Mouse (Mus musculus): Measurements from ENCODE around the gene Arhgef33. TPM values are rescaled to one million over a fixed set of nuclear protein-coding genes. Genes with fewer than 3 reads are reported as not detected.

Gene Arhgef33
- 0.10 TPM in 2 replicates for polyA plus RNA-seq (2012; rRNA removed)

GRCm38 (mm10) chr17:80307251-80307650 is at the start of gene Arhgef33:
Arhgef33 (plus strand) TSS chr17:80307407.

DNA sequence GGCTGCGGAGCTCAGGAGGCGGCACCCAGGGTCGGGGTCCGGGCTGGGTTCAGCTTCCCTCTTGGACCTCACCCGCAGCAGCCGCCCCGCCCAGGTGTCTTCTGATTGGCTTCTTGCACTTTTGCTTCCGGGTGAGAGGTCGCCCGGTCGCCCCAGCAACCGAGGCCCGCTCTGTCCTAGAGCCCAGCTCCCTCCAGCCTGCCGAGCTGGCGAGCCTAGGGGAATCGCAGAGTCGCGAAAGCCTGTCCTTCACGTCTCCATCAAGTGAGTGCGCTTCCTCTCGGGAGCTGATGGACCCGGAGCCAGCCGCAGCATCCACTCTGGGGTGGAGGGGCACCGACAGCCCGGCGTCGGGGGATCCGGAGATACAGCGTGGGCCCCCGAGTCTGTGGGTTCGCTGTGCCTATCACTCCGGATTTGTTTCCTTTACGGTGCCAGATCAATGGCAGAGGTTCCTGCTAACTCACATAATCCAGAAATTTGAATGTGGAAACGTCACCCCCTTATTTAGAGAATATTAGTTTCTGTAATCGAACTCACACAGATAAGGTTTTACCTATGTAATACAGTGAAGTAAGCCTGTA is 17.0 kb upstream of the Arhgef33 start, which contains the start of the genes Morn2 and Dhx57:
Gene Morn2 (plus strand): TSS at position 130 of the 584 bp plus-strand sequence.
Gene Dhx57 (minus strand): TSS at position 403 of the 584 bp plus-strand sequence.

GRCm38 (mm10) chr17:80372989-80373725 is 66.0 kb downstream of the Arhgef33 start, which contains the start of gene Gm10190:
Gm10190 (minus strand) TSS chr17:80373541.

Other genes starting within 250 kb of the Arhgef33 start
- 24.7 and 26.6 TPM in 2 replicates for gene Hnrnpll, start 245.1 kb upstream of the Arhgef33 start, polyA plus RNA-seq (2012; rRNA removed)
- 12.5 and 15.5 TPM in 2 replicates for gene Galm, start 179.9 kb upstream of the Arhgef33 start, polyA plus RNA-seq (2012; rRNA removed)
- 172 and 175 TPM in 2 replicates for gene Srsf7, start 100.1 kb upstream of the Arhgef33 start, polyA plus RNA-seq (2012; rRNA removed)
- gene Ttc39d, start 99.9 kb upstream of the Arhgef33 start, polyA plus RNA-seq (2012; rRNA removed): 0.01 TPM in 1 of 2 replicates, not detected in the other
- 16.9 and 19.1 TPM in 2 replicates for gene Gemin6, start 83.0 kb upstream of the Arhgef33 start, polyA plus RNA-seq (2012; rRNA removed)
- 3.8 TPM in 2 replicates for gene Morn2, start 17.2 kb upstream of the Arhgef33 start, polyA plus RNA-seq (2012; rRNA removed)
- gene Dhx57, start 16.9 kb upstream of the Arhgef33 start, polyA plus RNA-seq (2012; rRNA removed): 5.0 and 5.1 TPM in 2 replicates
- gene Gm10190, start 66.1 kb downstream of the Arhgef33 start, polyA plus RNA-seq (2012; rRNA removed): not detected in 2 replicates
- gene Sos1, start 173.0 kb downstream of the Arhgef33 start, polyA plus RNA-seq (2012; rRNA removed): 1.5 and 2.0 TPM in 2 replicates